Mouse (Mus musculus): ENCODE measurements around the gene Hoxc12. TPM values are rescaled to one million over a fixed set of nuclear protein-coding genes. Genes with fewer than 3 reads are reported as not detected.

The Hoxc12 gene
- polyA plus RNA-seq, 1 experiment from 2014 or later: not detected

GRCm38 (mm10) chr15:102934897-102935296 is 1.7 kb upstream of the Hoxc12 start:
- Histone ChIP-seq H3K4me1 (replicated peaks; ENCODE audit: control insufficient read depth, insufficient read depth, low read length) (no peaks in the 10 kb centered on the region), H3K9me3 (ENCODE audit: control insufficient read depth, low read length) (no peaks in the 10 kb centered on the region), H3K36me3 (ENCODE audit: control insufficient read depth, insufficient read depth, low read length) (no peaks in the 10 kb centered on the region), H3K27me3 (ENCODE audit: control insufficient read depth, insufficient read depth, low read depth, low read length) (peaks cover 98% of the 10 kb centered on the region), H3K4me3 (ENCODE audit: low read length) (no peak overlapping the region), H3K9ac (ENCODE audit: low read length) (no peak overlapping the region), H3K27ac (ENCODE audit: low read length) (no peak overlapping the region), H3K4me2 (ENCODE audit: low read depth, low read length) (no peak overlapping the region)
- WGBS: 1% methylated on average over 27 of the region's 27 CpGs
- no peak for ATAC-seq (ENCODE audit: low read depth)

- Histone ChIP-seq H3K36me3 (ENCODE audit: control insufficient read depth, insufficient read depth, low read length) (no peaks in the 10 kb centered on the region), H3K4me3 (ENCODE audit: low read length) (no peak overlapping the region), H3K9me3 (ENCODE audit: control insufficient read depth, low read length) (no peaks in the 10 kb centered on the region), H3K27me3 (ENCODE audit: control insufficient read depth, insufficient read depth, low read depth, low read length) (peaks cover 98% of the 10 kb centered on the region), H3K4me2 (ENCODE audit: low read depth, low read length) (no peak overlapping the region), H3K27ac (ENCODE audit: low read length) (no peak overlapping the region), H3K9ac (ENCODE audit: low read length) (no peak overlapping the region), H3K4me1 (replicated peaks; ENCODE audit: control insufficient read depth, insufficient read depth, low read length) (no peaks in the 10 kb centered on the region)
- ATAC-seq (ENCODE audit: low read depth): no peak
- under 1% methylated on average over 46 of the region's 50 CpGs for WGBS
These were observed 594 bp downstream of the Hoxc12 start for GRCm38 (mm10) chr15:102937036-102937666.

DNA sequence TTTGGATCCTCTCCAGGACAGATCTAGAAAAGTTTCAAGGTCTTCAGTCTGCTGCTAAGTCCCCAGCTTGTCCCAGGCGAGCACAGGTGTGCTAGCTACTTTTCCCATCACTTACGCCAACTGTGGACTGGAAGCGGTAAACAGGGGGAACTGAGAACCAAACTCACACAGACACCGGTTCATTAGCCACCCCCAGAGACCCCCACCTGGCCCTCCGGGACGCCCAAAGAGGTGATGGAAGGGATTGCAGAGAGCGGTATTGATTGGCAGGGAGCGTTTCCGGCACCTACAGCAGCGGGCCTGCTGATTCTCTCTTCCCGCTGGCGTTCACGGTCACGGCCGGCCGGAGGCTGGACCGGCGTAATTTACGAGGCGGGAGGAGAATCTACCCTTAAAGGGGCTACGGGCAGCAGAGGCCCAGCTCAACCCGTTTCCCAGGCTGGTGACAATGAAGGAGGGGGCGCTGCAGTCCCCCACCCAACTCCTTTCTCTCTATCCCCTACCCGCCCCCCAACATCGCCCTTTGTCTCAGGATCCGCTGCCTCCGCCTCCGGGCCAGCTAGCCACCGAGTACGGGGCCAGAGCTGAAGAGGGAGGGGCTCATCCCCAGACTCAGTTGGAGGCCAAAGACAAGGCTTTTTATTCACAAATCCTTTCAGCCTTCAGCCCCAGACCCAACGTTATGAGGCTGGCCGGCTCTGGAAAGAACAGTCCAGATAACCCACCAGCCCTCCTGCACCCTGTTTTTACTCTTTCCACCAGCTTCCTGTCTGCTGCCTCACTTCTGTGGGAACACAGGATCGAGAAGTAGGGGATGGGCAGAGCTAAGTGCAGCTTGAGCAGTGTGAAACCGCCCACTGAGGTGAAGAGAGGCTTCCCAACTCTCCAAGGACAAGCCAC is 2.9 kb downstream of the Hoxc12 start:
- H3K27me3 ChIP-seq (ENCODE audit: control insufficient read depth, insufficient read depth, low read depth, low read length): peaks cover 96% of the 10 kb centered on the region
- no peaks in the 10 kb centered on the region for H3K36me3 ChIP-seq (ENCODE audit: control insufficient read depth, insufficient read depth, low read length)
- no peak overlapping the region for H3K4me3 ChIP-seq (ENCODE audit: low read length)
- H3K9me3 ChIP-seq (ENCODE audit: control insufficient read depth, low read length): no peaks in the 10 kb centered on the region
- ATAC-seq (ENCODE audit: low read depth): no peak
- H3K27ac ChIP-seq (ENCODE audit: low read length): no peak overlapping the region
- H3K4me1 ChIP-seq (replicated peaks; ENCODE audit: control insufficient read depth, insufficient read depth, low read length): no peaks in the 10 kb centered on the region
- 2% methylated on average over 32 of the region's 34 CpGs for WGBS
- no peak overlapping the region for H3K9ac ChIP-seq (ENCODE audit: low read length)
- H3K4me2 ChIP-seq (ENCODE audit: low read depth, low read length): no peak overlapping the region

DNA sequence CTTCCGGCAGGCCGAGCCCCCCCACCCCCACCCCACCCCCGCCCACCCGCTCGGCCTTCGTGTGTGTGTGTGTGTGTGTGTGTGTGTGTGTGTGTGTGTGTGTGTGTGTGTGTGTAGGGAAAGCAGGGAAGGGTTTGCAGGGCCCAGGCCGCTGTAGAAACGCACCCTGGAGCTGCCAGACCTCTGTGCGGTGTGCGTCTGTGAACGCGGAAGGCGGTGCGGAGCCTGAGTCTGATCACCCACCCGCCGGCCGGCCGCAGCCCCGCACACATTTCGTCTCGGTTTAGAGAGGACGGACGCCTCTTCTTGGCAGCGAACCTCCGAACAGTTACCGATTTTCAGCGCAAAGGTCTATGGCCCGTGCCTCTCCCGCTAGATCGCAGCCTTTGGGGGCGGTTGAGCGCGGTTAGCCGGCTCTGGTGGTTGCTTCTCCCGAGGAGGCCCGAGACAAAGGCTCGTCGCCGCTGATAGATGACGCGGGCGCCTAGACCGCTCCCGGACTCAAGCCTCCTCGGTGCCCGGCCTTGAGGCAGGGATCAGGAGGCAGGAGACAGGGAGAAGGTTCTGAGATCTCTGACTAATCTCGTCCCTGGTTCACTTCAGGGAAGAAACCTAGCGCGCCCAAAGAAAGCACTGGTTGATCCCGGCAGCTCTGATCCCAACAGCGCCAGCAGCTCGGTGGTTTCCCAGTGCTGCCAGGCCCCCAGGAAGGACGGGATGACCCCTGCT is 6.3 kb downstream of the Hoxc12 start:
- Histone ChIP-seq H3K9me3 (ENCODE audit: control insufficient read depth, low read length) (no peaks in the 10 kb centered on the region), H3K9ac (ENCODE audit: low read length) (no peak overlapping the region)
- ATAC-seq (ENCODE audit: low read depth): no peak

DNA sequence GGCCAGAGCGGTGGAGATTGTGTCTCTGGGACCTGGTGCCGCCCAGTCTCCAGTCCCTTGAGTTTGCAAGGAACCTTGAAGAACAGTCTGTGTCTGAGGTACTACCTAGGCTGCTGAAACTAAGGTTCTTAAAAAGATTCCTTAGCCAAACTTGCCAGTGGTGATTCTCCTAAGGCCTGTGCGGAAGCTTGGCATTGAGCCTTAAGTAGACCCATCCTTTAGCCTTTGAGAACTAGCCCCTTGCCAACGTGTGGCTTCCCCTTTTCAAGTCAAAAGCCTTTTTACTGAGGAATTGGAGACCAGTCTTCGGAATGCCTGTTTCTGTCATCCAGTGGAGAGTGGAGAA is 6.9 kb downstream of the Hoxc12 start:
- ATAC-seq (ENCODE audit: low read depth): no peak
- no peak overlapping the region for H3K4me2 ChIP-seq (ENCODE audit: low read depth, low read length)
- no peaks in the 10 kb centered on the region for H3K36me3 ChIP-seq (ENCODE audit: control insufficient read depth, insufficient read depth, low read length)
- no peaks in the 10 kb centered on the region for H3K9me3 ChIP-seq (ENCODE audit: control insufficient read depth, low read length)
- no peak overlapping the region for H3K27ac ChIP-seq (ENCODE audit: low read length)
- H3K4me3 ChIP-seq (ENCODE audit: low read length): no peak overlapping the region; the same call in 1 of the 2 replicates
- H3K27me3 ChIP-seq (ENCODE audit: control insufficient read depth, insufficient read depth, low read depth, low read length): peaks cover 96% of the 10 kb centered on the region
- no peaks in the 10 kb centered on the region for H3K4me1 ChIP-seq (replicated peaks; ENCODE audit: control insufficient read depth, insufficient read depth, low read length)
- no peak overlapping the region for H3K9ac ChIP-seq (ENCODE audit: low read length)
- WGBS: 6% methylated on average over 5 of the region's 5 CpGs

More for the DNA sequence above, 6.3 kb downstream of the Hoxc12 start:
- Histone ChIP-seq H3K36me3 (ENCODE audit: control insufficient read depth, insufficient read depth, low read length) (no peaks in the 10 kb centered on the region), H3K27me3 (ENCODE audit: control insufficient read depth, insufficient read depth, low read depth, low read length) (peaks cover 96% of the 10 kb centered on the region), H3K4me1 (replicated peaks; ENCODE audit: control insufficient read depth, insufficient read depth, low read length) (no peaks in the 10 kb centered on the region), H3K27ac (ENCODE audit: low read length) (no peak overlapping the region), H3K4me3 (ENCODE audit: low read length) (peak overlapping the region; percentile 9; the same call in 1 of the 2 replicates), H3K4me2 (ENCODE audit: low read depth, low read length) (no peak overlapping the region)
- WGBS: 2% methylated on average over 47 of the region's 53 CpGs

- WGBS: 10% methylated on average over 22 of the region's 22 CpGs
- H3K27ac ChIP-seq (ENCODE audit: low read length): no peak overlapping the region
- H3K9ac ChIP-seq (ENCODE audit: low read length): no peak overlapping the region
- no peaks in the 10 kb centered on the region for H3K36me3 ChIP-seq (ENCODE audit: control insufficient read depth, insufficient read depth, low read length)
- H3K4me3 ChIP-seq (ENCODE audit: low read length): no peak overlapping the region
- no peak overlapping the region for H3K4me2 ChIP-seq (ENCODE audit: low read depth, low read length)
- H3K9me3 ChIP-seq (ENCODE audit: control insufficient read depth, low read length): no peaks in the 10 kb centered on the region
- ATAC-seq (ENCODE audit: low read depth): no peak
- H3K4me1 ChIP-seq (replicated peaks; ENCODE audit: control insufficient read depth, insufficient read depth, low read length): no peaks in the 10 kb centered on the region
- peaks cover 93% of the 10 kb centered on the region for H3K27me3 ChIP-seq (ENCODE audit: control insufficient read depth, insufficient read depth, low read depth, low read length)
These were observed 8.9 kb downstream of the Hoxc12 start for GRCm38 (mm10) chr15:102945185-102946077.

GRCm38 (mm10) chr15:102947276-102947675 is 10.7 kb downstream of the Hoxc12 start:
- Histone ChIP-seq H3K36me3 (ENCODE audit: control insufficient read depth, insufficient read depth, low read length) (no peaks in the 10 kb centered on the region), H3K9me3 (ENCODE audit: control insufficient read depth, low read length) (no peaks in the 10 kb centered on the region), H3K9ac (ENCODE audit: low read length) (no peak overlapping the region), H3K27ac (ENCODE audit: low read length) (no peak overlapping the region), H3K27me3 (ENCODE audit: control insufficient read depth, insufficient read depth, low read depth, low read length) (peaks cover 93% of the 10 kb centered on the region), H3K4me2 (ENCODE audit: low read depth, low read length) (no peak overlapping the region), H3K4me1 (replicated peaks; ENCODE audit: control insufficient read depth, insufficient read depth, low read length) (no peaks in the 10 kb centered on the region), H3K4me3 (ENCODE audit: low read length) (no peak overlapping the region)
- no peak for ATAC-seq (ENCODE audit: low read depth)
- WGBS: 2% methylated on average over 9 of the region's 9 CpGs

DNA sequence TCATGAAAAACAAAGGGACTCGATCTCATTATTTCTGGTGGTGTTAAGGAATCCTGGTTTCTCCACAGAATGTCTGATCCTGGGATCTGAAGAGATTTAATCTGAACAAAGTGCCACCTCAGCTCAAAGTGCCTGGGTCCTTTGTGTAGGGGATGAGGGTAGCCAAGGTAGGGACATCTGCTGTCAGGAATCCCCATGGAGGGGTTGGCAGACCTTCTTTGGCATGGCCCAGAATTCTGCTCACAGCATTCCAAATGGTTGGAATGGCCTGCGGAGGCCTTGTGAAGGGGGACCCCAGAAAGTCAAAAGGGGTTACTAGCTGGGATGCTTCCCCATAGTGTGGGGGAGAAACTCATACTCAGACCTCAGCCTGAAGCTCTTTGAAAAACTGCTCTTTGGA is 12.3 kb downstream of the Hoxc12 start:
- H3K9ac ChIP-seq (ENCODE audit: low read length): no peak overlapping the region
- H3K36me3 ChIP-seq (ENCODE audit: control insufficient read depth, insufficient read depth, low read length): no peaks in the 10 kb centered on the region
- no peak overlapping the region for H3K27ac ChIP-seq (ENCODE audit: low read length)
- peaks cover 93% of the 10 kb centered on the region for H3K27me3 ChIP-seq (ENCODE audit: control insufficient read depth, insufficient read depth, low read depth, low read length)
- no peak overlapping the region for H3K4me2 ChIP-seq (ENCODE audit: low read depth, low read length)
- no peak overlapping the region for H3K4me3 ChIP-seq (ENCODE audit: low read length)
- no peaks in the 10 kb centered on the region for H3K4me1 ChIP-seq (replicated peaks; ENCODE audit: control insufficient read depth, insufficient read depth, low read length)
- no peak for ATAC-seq (ENCODE audit: low read depth)
- no peaks in the 10 kb centered on the region for H3K9me3 ChIP-seq (ENCODE audit: control insufficient read depth, low read length)
- WGBS: 11% methylated on average over 2 of the region's 2 CpGs
